Mouse (Mus musculus) embryonic facial prominence, embryonic 11.5 days (tissue): ENCODE data around the gene Cela3b. TPM values are rescaled to one million over a fixed set of nuclear protein-coding genes. Genes with fewer than 3 reads are reported as not detected.

Experiments
- ATAC-seq: fragments of 200-750 bp; cut with Nextera tagmentation; replicated peaks from 2 replicates; pipeline ENCODE4 v1.8.0; 2017; ENCODE audit warnings: low read depth; ENCODE audit not compliant: insufficient number of reproducible peaks, low FRiP score, low TSS enrichment
- DNase-seq: peaks from one replicate; pipeline ENCODE4 v3.0.0-alpha.2; 2015; ENCODE audit warnings: low spot score
- H3K27ac ChIP-seq: fragments of 300-500 bp; sonication (generic); replicated peaks from 2 replicates; pipeline ENCODE4 v1.5.1; 2014; ENCODE audit warnings: mild to moderate bottlenecking, low read depth, low read length, control low read depth
- H3K27me3 ChIP-seq: fragments of 300-500 bp; sonication (generic); 2 replicates; pipeline ENCODE4 v1.6.1; 2014; ENCODE audit warnings: mild to moderate bottlenecking, low read length, moderate library complexity, mixed read lengths; ENCODE audit not compliant: control insufficient read depth, insufficient read depth
- H3K36me3 ChIP-seq: fragments of 300-500 bp; sonication (generic); replicated peaks from 2 replicates; pipeline ENCODE4 v1.6.1; 2014; ENCODE audit warnings: low read depth, mild to moderate bottlenecking, low read length, moderate library complexity, mixed read lengths; ENCODE audit not compliant: control insufficient read depth, insufficient read depth
- H3K4me1 ChIP-seq: fragments of 300-500 bp; sonication (generic); 2 replicates; pipeline ENCODE4 v1.6.1; 2014; ENCODE audit warnings: low read length, mixed read lengths; ENCODE audit not compliant: control insufficient read depth, insufficient read depth
- H3K4me2 ChIP-seq: fragments of 300-500 bp; sonication (generic); 2 replicates; pipeline ENCODE4 v1.6.1; 2014; ENCODE audit warnings: low read depth, mild to moderate bottlenecking, control low read depth, low read length, moderate library complexity
- H3K4me3 ChIP-seq: fragments of 300-500 bp; sonication (generic); 2 replicates; pipeline ENCODE4 v1.5.1; 2014; ENCODE audit warnings: low read depth, low read length, control low read depth
- H3K9ac ChIP-seq: fragments of 300-500 bp; sonication (generic); replicated peaks from 2 replicates; pipeline ENCODE4 v1.6.1; 2014; ENCODE audit warnings: mild to moderate bottlenecking, control low read depth, low read length
- H3K9me3 ChIP-seq: fragments of 300-500 bp; sonication (generic); replicated peaks from 2 replicates; pipeline ENCODE4 v1.6.1; 2016; ENCODE audit warnings: mild to moderate bottlenecking, low read length, inconsistent platforms, mixed read lengths; ENCODE audit not compliant: control insufficient read depth
- WGBS: fragments of 180-500 bp; shearing (Covaris S2); extraction: QIAGEN DNeasy Blood & Tissue Kit; methylation state at CpG from one replicate; pipeline ENCODE4 v1.1.7; 2014; 5-methylcytosine and 5-hydroxymethylcytosine counted together
- polyA plus RNA-seq: library from polyadenylated mRNA; unstranded; fragments of >200 nt; fragmentation: Nextera tagmentation; extraction: Ambion mirVana; gene quantifications from 2 replicates; pipeline ENCODE4 v1.2.1, GENCODE M21; 2014

Gene Cela3b
- polyA plus RNA-seq, 1 experiment from 2014 or later = not detected

DNA sequence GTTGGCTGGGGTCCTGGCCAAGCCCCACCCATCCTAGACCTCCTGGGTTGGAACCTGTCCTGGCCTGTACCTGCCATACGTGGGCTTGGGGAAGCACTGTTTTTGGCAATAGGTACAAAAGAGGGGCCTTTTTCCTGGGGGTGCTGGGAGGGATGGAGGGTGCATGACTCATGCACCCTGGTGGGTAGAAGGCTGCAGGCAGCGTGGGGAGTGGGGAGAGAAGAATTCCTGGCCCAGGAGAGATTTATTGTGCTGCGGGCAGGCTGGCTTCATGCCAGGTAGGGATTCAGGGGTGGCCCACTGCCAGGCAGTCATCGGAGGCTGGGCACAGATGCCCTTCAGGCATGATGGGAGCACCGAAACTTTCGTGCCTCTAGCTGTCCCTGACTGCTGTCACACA is 17.9 kb upstream of the Cela3b start:
- ATAC-seq = no peak
- Histone ChIP-seq H3K9me3 (no peaks in the 10 kb centered on the region), H3K4me1 (no peaks in the 10 kb centered on the region), H3K27me3 (no peaks in the 10 kb centered on the region), H3K27ac (no peak overlapping the region), H3K4me3 (no peak overlapping the region), H3K4me2 (no peak overlapping the region), H3K36me3 (no peaks in the 10 kb centered on the region), H3K9ac (no peak overlapping the region)
- DNase-seq = no peak
- 68% methylated on average over 6 of the region's 6 CpGs for WGBS

DNA sequence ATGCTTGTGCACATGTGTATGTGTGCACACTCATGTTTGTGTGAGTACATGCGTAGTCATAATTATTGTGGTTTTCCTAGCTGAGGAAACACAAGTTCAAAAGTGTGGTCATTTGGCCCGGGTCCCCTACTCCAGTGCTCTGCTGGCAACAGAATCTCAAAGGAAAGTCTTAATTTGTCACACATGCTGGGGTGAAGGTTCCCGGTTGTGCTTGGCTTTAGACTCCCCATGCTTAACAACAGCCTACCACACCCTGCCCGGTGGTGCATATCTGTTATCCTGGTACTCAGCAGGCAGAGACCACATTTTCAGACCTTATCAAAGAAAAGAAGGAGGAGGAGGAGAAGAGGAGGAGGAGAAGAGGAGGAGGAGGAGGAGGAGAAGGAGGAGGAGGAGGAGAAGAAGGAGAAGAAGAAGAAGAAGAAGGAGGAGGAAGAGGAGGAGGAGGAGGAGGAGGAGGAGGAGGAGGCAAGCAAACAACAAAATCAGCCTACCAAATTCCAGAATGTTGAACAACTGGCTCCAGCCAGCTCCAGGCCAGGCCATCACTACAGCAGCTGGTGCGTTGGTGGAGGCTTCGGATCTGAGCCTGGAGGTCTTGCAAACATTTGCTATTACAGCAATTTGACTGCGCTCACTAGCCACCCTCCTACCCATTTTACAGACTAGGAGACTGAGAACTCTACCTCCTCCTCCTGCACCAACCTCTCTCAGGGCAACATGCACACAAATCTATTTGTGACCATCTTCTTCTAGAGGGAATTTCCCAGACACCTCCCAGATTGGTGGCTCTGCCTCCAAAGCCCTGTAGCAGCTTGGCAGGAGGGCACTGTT is 17.2 kb upstream of the Cela3b start:
- H3K4me2 ChIP-seq = no peak overlapping the region
- 59% methylated on average over 7 of the region's 7 CpGs for WGBS
- DNase-seq = no peak

DNA sequence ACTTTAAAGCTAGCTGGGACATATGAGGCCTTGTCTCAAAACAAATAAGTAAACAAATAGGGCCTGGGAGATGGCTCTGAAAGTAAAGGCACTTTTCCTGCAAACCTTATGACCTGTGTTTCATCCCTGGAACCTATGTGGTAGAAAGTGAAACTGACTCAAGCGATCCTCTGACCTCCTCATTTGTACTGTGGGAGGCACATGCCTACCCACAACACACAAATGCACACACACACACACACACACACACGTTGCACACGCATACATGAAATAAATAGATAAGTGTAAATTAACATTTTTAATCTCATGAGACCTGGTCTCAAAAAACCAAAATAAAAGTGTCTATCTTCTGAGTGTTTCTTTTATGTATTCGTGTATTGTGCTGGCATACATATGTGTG is 15.5 kb upstream of the Cela3b start:
- Histone ChIP-seq H3K9me3 (no peaks in the 10 kb centered on the region), H3K27ac (no peak overlapping the region), H3K4me3 (no peak overlapping the region), H3K4me2 (no peak overlapping the region), H3K9ac (no peak overlapping the region), H3K4me1 (no peaks in the 10 kb centered on the region), H3K36me3 (no peaks in the 10 kb centered on the region), H3K27me3 (no peaks in the 10 kb centered on the region)
- no peak for ATAC-seq
- DNase-seq = no peak
- 85% methylated on average over 4 of the region's 4 CpGs for WGBS

More for the DNA sequence above, 17.2 kb upstream of the Cela3b start:
- no peak overlapping the region for H3K4me3 ChIP-seq
- H3K27ac ChIP-seq = no peak overlapping the region
- no peaks in the 10 kb centered on the region for H3K9me3 ChIP-seq
- no peaks in the 10 kb centered on the region for H3K36me3 ChIP-seq
- H3K9ac ChIP-seq = no peak overlapping the region
- no peaks in the 10 kb centered on the region for H3K4me1 ChIP-seq
- no peak for ATAC-seq
- no peaks in the 10 kb centered on the region for H3K27me3 ChIP-seq

DNA sequence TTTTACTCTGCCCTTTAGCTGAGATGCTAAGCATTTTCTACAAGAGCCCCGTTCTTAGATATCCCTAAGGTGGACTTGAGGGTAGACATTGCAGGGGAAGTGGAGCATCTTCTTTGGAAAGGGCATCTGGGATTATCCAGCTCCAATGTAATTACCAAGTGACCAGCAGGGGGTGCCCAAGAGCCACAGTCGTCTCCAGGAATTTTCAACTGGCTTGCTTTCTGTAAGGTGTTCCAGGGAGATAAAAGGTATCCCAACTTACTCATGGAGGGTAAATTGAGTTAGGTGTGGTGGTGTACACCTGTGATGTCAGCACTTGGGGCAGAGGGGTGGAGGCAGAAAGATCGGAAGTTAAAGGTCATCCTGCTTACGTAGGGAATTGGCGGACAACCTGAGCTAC is 13.3 kb upstream of the Cela3b start:
- no peak for ATAC-seq
- peak; percentile 83 for DNase-seq
- no peaks in the 10 kb centered on the region for H3K36me3 ChIP-seq
- no peak overlapping the region for H3K4me2 ChIP-seq
- H3K27me3 ChIP-seq = no peaks in the 10 kb centered on the region
- no peaks in the 10 kb centered on the region for H3K9me3 ChIP-seq
- 18% methylated on average over 5 of the region's 5 CpGs for WGBS
- no peak overlapping the region for H3K27ac ChIP-seq
- H3K4me1 ChIP-seq = no peaks in the 10 kb centered on the region
- H3K4me3 ChIP-seq = no peak overlapping the region
- no peak overlapping the region for H3K9ac ChIP-seq

DNA sequence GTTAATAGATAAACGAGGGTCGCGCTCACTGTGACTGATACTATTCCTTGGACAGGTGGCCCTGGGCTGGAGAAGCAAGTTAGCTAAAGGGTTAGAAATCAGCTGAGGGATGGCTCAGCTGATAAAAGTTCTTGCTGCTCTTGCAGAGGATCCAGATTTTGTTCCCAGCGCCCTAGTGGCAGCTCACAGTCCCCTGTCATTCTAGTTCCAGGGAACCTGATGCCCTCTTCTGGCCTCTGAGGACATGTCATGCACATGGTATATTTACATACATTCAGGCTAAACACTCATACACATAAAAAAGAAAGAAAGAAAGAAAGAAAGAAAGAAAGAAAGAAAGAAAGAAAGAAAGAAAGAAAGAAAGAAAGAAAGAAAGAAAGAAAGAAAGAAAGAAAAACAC is 11.0 kb upstream of the Cela3b start:
- no peak for ATAC-seq
- DNase-seq = no peak
- WGBS = 78% methylated on average over 4 of the region's 4 CpGs
- Histone ChIP-seq H3K9me3 (no peaks in the 10 kb centered on the region), H3K4me1 (no peaks in the 10 kb centered on the region), H3K36me3 (no peaks in the 10 kb centered on the region), H3K4me3 (no peak overlapping the region), H3K9ac (no peak overlapping the region), H3K4me2 (no peak overlapping the region), H3K27ac (no peak overlapping the region), H3K27me3 (no peaks in the 10 kb centered on the region)

DNA sequence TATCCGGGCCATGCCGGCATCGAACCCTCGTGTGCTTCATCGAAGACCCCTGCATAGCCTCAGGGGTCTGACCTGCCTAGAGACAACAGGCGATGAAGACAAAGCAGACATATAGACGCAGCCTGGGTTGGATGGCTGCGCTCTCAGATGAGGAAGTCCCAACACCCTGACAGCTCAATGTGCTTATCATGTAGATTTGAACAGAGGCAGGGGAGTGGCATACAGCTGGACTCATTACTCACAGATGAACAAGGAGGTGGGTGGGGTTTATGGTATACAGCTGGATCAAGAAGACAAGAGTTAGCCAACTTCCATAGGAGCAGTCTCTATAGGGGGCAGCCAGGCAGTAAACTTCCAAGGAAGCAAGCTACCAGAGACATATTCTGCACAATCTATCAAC is 8.5 kb upstream of the Cela3b start:
- DNase-seq (no peak), ATAC-seq (no peak)
- no peak overlapping the region for H3K4me2 ChIP-seq
- no peaks in the 10 kb centered on the region for H3K36me3 ChIP-seq
- H3K9ac ChIP-seq = no peak overlapping the region
- H3K4me1 ChIP-seq = no peaks in the 10 kb centered on the region
- H3K4me3 ChIP-seq = no peak overlapping the region
- no peaks in the 10 kb centered on the region for H3K27me3 ChIP-seq
- no peak overlapping the region for H3K27ac ChIP-seq
- WGBS = 88% methylated on average over 8 of the region's 8 CpGs
- H3K9me3 ChIP-seq = no peaks in the 10 kb centered on the region

DNA sequence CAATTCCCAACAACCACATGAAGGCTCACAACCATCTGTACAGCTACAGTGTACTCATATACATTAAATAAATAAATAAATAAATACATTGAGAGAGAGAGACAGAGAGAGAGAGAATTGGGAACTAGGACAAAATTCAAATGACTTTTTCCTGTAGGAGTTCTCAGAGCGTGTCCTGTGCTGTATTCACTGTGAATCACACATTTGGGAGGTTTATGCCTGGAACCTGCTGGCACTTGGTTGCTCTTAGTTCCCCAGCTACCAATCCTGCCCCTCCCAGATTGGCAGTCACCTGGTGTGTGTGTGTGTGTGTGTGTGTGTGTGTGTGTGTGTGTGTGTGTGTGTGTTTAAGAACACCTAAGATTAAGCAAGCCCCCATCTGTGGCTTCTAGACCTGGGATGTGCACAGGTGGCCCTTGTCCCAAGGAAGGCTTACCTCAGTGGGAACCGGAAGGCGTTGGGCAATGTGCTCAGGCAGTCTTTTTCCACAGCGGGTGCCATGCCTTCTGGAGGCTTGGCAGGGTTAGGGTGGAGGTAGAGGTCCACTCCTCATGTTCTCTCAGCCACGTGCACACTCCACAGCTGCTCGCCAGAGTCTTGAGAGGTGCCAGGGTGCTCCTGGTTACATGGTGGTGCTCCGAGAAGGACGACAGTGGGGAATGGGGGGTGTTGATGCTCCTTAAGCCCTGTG is 6.8 kb upstream of the Cela3b start:
- no peak for ATAC-seq
- no peaks in the 10 kb centered on the region for H3K27me3 ChIP-seq
- no peak overlapping the region for H3K27ac ChIP-seq
- no peaks in the 10 kb centered on the region for H3K36me3 ChIP-seq
- no peak overlapping the region for H3K4me2 ChIP-seq
- H3K9me3 ChIP-seq = no peaks in the 10 kb centered on the region
- DNase-seq = no peak
- H3K4me3 ChIP-seq = no peak overlapping the region
- H3K4me1 ChIP-seq = no peaks in the 10 kb centered on the region
- no peak overlapping the region for H3K9ac ChIP-seq
- 88% methylated on average over 8 of the region's 8 CpGs for WGBS
